Mouse (Mus musculus): ENCODE results near the gene Spata31d1a.

DNA sequence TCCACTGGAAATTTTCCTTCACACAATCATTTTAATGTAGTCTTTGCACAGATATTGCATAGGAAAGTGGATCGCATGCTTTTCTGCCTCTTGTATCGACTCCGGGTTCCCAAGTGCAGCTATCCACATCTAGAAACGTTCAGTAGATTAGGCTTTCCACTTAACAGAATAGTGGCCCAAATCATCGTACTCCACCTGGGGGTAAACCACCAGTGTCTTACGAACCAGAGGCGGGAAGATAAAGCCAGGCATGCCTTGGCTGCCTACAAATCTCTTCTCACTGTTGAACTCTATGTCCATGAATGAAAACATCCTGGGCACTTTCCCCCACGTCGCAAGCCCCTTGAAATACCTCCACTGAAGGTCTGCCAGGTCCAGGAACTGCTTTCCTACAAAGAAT, 20.8 kb downstream of the Spata31d1a start:
- TF ChIP-seq EP300 (IDR thresholded peaks at IDR 0.05; ENCODE audit: insufficient read depth, low read depth, low read length) (no peak), POLR2A (IDR thresholded peaks at IDR 0.05; ENCODE audit: insufficient read depth, low read depth, low read length) (no peak)

All from heart, adult 2 months (tissue).